Mouse (Mus musculus) limb, embryonic 13.5 days (tissue): ENCODE results near the gene Myh6. TPM values are rescaled to one million over a fixed set of nuclear protein-coding genes. Genes with fewer than 3 reads are reported as not detected.

Experiments
- ATAC-seq: fragments of 200-750 bp; cut with Nextera tagmentation; 2 replicates; pipeline ENCODE4 v1.8.0; 2017; ENCODE audit warnings: low read depth, moderate number of reproducible peaks, moderate TSS enrichment; ENCODE audit not compliant: low FRiP score
- H3K27ac ChIP-seq: fragments of 300-500 bp; sonication (generic); 2 replicates; pipeline ENCODE4 v1.5.1; 2015; ENCODE audit warnings: inconsistent platforms, mild to moderate bottlenecking, moderate library complexity
- H3K27me3 ChIP-seq: fragments of 300-500 bp; sonication (generic); 2 replicates; pipeline ENCODE4 v1.6.1; 2015; ENCODE audit warnings: mild to moderate bottlenecking, inconsistent platforms
- H3K36me3 ChIP-seq: fragments of 300-500 bp; sonication (generic); 2 replicates; pipeline ENCODE4 v1.6.1; 2015; ENCODE audit warnings: inconsistent platforms, mild to moderate bottlenecking, moderate library complexity
- H3K4me1 ChIP-seq: fragments of 300-500 bp; sonication (generic); 2 replicates; pipeline ENCODE4 v1.6.1; 2015; ENCODE audit warnings: inconsistent platforms
- H3K4me2 ChIP-seq: fragments of 300-500 bp; sonication (generic); replicated peaks from 2 replicates; pipeline ENCODE4 v1.6.1; 2015; ENCODE audit warnings: inconsistent platforms, mild to moderate bottlenecking, moderate library complexity
- H3K4me3 ChIP-seq: fragments of 300-500 bp; sonication (generic); 2 replicates; pipeline ENCODE4 v1.5.1; 2015; ENCODE audit warnings: moderate library complexity, mild to moderate bottlenecking, inconsistent platforms
- H3K9ac ChIP-seq: fragments of 300-500 bp; sonication (generic); 2 replicates; pipeline ENCODE4 v1.6.1; 2015; ENCODE audit warnings: mild to moderate bottlenecking, inconsistent platforms
- H3K9me3 ChIP-seq: fragments of 300-500 bp; sonication (generic); 2 replicates; pipeline ENCODE4 v1.6.1; 2016; ENCODE audit warnings: inconsistent platforms
- WGBS: fragments of 180-500 bp; shearing (Covaris S2); methylation state at CpG from one replicate; pipeline ENCODE4 v1.1.7; 2015; 5-methylcytosine and 5-hydroxymethylcytosine counted together
- polyA plus RNA-seq: library from polyadenylated mRNA; unstranded; fragments of >200 nt; fragmentation: Nextera tagmentation; extraction: Ambion mirVana; gene quantifications from 2 replicates; pipeline ENCODE4 v1.2.1, GENCODE M21; 2015

Myh6 gene
- polyA plus RNA-seq, 1 experiment from 2014 or later = 1.9 TPM

DNA sequence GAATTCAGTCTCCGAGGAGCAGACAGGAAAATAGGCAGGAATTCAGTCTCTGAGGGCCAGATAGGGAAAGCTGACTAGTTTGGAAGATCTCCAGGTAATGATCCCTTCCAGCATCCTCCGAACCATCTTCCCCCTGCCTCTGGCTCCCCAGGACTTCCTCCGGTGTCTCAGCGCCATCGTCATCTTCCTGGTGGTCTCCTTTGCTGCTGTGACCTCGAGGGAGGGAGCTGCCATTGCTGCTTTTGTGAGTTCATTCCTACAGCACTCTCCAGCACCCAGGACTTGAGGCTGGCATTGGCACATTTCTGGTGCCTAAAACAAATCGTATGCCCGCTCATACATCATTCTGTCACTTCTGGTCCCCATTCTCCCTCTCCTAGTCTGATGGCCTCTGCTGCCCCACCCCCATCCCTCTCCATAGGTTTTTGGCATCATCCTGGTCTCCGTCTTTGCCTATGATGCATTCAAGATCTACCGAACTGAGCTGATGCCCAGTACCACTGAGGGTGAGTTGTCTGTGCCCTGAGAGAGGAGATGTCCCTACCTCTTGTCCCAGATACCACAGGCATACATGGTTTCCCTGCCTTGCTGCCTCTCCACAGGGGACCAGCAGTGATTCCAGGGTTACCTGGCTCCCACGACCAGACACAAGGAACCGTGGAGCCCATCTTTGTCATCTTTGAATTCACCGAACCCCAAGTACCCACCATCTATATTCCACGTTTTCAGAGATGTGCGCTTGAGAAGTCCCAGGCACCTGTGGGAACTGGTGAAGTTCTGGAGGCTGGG, 28.1 kb downstream of the Myh6 start:
- H3K27me3 ChIP-seq = no peaks in the 10 kb centered on the region; the same call in 1 of the 2 replicates
- no peak overlapping the region for H3K9ac ChIP-seq
- no peak for ATAC-seq
- H3K9me3 ChIP-seq = no peaks in the 10 kb centered on the region
- no peak overlapping the region for H3K27ac ChIP-seq
- 79% methylated on average over 15 of the region's 15 CpGs for WGBS
- H3K4me1 ChIP-seq = peaks cover 26% of the 10 kb centered on the region
- no peak overlapping the region for H3K4me3 ChIP-seq
- H3K36me3 ChIP-seq = no peaks in the 10 kb centered on the region
- no peak overlapping the region for H3K4me2 ChIP-seq

DNA sequence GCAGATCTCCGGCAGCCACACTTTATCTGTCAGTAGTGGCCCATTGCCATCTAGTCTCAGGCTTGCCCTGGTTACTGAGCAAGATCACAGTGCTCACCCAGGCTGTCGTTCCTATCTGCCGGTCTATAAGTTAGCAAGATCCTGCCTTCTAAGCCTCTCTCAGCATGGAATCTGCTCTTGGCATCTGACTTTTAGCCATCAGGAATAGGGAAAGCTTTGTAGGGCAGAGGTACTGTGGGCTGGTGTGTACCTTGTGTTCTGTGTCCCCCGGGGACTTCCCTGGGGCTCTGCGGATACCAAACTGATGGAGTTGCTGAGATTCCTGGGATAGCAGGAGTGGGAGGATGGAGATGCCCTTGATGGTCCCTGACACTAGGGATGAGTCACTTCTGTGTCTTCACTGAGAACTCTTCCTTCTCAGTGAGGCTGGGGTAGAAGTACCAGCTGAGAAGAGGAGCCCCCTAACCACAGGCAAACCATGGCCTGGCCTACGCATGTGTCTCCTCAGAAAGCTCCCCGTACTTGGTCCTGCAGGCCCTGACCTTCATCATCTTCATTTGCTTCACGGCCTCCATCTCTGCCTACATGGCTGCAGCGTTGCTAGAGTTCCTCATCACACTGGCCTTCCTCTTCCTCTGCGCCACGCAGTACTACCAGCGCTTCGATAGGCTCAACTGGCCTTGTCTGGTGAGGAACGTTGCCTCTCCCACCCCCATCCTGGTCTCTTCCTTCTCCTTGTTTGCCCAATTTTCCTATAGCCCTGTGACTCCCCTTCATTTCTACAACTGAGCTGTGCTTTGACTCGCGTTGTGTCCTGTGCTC, 29.2 kb downstream of the Myh6 start:
- Histone ChIP-seq H3K4me1 (peaks cover 34% of the 10 kb centered on the region), H3K9ac (no peak overlapping the region), H3K9me3 (no peaks in the 10 kb centered on the region), H3K4me3 (no peak overlapping the region), H3K27me3 (no peaks in the 10 kb centered on the region; the same call in 1 of the 2 replicates), H3K36me3 (no peaks in the 10 kb centered on the region), H3K27ac (no peak overlapping the region; the same call in 1 of the 2 replicates), H3K4me2 (peak overlapping the region; percentile 41)
- WGBS = 85% methylated on average over 16 of the region's 16 CpGs
- ATAC-seq = no peak

DNA sequence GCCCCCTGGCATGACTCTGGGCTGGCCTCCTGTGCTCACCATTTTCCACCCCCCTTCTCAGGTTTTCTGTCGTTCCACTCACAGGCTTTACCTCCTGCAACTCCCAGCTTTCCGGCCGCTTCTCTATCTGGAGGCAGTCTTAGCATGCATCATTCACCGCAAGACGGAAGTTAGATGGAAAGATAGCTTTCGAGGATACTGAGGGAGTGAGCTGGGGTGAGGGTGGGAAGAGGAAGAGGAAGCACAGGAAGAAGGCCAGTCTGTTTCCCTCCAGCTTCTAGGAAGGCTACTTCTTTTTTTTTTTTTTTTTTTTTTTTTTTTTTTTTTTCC, 29.9 kb downstream of the Myh6 start:
- Histone ChIP-seq H3K4me1 (peaks cover 35% of the 10 kb centered on the region), H3K36me3 (no peaks in the 10 kb centered on the region), H3K4me2 (peak overlapping the region; percentile 48), H3K27ac (peak overlapping the region; percentile 92), H3K9ac (peak overlapping the region; percentile 53), H3K27me3 (no peaks in the 10 kb centered on the region), H3K9me3 (no peaks in the 10 kb centered on the region), H3K4me3 (peak overlapping the region; percentile 23)
- no peak for ATAC-seq
- 41% methylated on average over 6 of the region's 6 CpGs for WGBS

DNA sequence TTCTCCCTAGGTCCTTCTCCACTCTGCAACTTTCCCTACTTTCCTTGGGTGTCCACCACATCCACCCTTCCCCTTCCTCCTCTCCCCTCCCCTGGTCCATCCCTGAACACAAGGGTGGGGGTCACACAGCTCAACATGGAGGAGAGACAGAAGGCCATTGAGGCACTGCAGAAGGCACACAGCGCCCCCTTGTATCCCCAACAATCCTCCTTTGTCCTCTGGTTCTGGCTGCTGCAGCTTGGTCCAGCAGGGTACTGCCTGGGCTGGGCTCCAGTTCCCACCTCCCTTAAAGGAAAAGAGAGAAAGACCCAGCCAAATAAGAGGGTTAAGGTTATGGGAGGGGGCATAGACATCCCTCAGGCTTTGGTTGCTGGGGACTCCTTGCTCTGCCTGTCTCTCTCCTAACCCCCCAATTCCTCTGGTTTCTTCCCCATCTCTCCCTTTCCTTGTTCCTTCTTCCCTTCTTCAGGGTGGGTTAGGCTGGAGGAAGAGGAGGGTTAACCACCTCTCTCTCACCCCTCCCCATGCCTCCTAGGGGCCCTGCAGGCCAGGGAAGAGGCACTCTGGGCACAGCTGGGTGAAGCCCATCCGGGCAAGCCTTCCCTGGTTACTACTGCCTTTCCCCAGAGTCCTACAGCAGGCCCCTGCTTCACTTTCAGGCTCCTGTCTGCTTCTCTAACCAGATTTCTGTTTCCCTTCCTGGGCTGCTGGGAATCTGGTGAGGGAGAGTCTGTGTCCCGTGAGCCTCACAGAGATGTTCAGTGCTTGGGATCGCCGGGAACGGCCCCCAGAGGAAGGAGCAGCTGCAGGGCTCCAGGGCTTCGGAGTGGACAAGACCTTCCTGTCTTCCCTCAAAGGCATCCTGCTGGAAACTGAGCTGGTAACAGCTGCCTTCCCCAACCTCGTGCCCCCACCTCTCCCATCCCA, 30.6 kb downstream of the Myh6 start, which contains the start of gene Cmtm5:
TSS of gene Cmtm5 (plus strand) at position 358 of the 927 bp plus-strand sequence.
- Histone ChIP-seq H3K9ac (peak within 1 kb of the TSS; percentile 53), H3K27me3 (no peaks in the 10 kb centered on the region), H3K4me3 (peak within 1 kb of the TSS; percentile 23), H3K9me3 (no peaks in the 10 kb centered on the region), H3K27ac (peak within 1 kb of the TSS; percentile 92), H3K36me3 (no peaks in the 10 kb centered on the region), H3K4me2 (peak within 1 kb of the TSS; percentile 48), H3K4me1 (peaks cover 35% of the 10 kb centered on the region)
- peak; percentile 57 for ATAC-seq
- WGBS = 29% methylated on average over 8 of the region's 8 CpGs

DNA sequence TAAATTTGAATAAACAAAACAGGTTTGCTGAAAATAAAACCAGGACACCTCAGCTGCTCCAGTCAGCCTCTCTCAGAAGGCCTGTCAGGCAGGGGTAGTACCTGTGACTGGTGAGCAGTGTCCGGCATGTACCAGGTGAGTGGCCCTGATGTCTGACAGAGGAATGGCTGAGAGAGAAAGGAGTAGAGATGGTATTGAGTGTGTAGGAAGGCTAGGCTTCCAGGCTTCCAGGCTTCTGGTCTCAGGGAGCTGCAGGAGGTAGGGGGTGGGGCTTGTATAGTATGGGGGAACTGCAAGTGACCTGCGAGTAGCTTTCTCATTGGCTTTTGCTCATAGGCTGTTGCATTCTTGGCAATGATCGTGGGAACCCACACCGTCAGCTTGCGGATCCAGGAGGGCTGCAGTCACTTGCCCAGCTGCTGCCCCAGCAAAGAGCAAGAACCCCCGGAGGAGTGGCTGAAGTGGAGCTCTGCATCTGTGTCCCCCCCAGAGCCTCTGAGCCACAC, 34.0 kb downstream of the Myh6 start, which contains the start of gene Il25:
TSS of gene Il25 (plus strand) at position 51 of the 506 bp plus-strand sequence.
- Histone ChIP-seq H3K9me3 (no peaks in the 10 kb centered on the region), H3K27me3 (no peaks in the 10 kb centered on the region), H3K36me3 (no peaks in the 10 kb centered on the region), H3K4me1 (peaks cover 42% of the 10 kb centered on the region), H3K4me2 (peak within 1 kb of the TSS; percentile 41), H3K4me3 (no peak within 1 kb of the TSS), H3K27ac (no peak within 1 kb of the TSS), H3K9ac (0 out of 2 replicates have a peak within 1 kb of the TSS, but pooled peaks have one; percentile 21)
- peak; percentile 51 for ATAC-seq
- WGBS = 18% methylated on average over 6 of the region's 6 CpGs

DNA sequence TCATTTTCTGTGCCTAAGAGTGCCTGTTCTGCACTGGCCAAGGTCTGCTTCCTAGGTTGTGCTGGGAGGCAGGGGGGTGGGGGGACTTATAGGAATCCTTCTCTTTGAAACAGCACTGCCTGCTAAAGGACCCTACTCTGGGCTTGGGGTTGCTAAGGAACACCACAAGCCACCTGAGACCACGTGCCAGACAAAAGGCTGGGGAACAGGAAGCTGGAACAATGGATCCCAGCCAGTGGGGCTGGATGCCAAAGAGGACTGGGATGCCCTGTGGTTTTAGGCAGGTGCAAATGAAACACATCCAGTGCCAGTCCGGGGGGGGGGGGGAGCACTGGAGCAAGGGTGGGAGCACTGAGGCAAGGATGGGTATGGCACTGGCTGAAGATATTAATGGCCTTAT, 36.3 kb downstream of the Myh6 start:
- Histone ChIP-seq H3K27ac (no peak overlapping the region), H3K27me3 (no peaks in the 10 kb centered on the region), H3K9ac (no peak overlapping the region), H3K36me3 (no peaks in the 10 kb centered on the region), H3K4me2 (no peak overlapping the region), H3K4me3 (no peak overlapping the region), H3K9me3 (no peaks in the 10 kb centered on the region), H3K4me1 (peaks cover 38% of the 10 kb centered on the region)
- WGBS = 39% methylated on average over 2 of the region's 2 CpGs
- ATAC-seq = no peak

DNA sequence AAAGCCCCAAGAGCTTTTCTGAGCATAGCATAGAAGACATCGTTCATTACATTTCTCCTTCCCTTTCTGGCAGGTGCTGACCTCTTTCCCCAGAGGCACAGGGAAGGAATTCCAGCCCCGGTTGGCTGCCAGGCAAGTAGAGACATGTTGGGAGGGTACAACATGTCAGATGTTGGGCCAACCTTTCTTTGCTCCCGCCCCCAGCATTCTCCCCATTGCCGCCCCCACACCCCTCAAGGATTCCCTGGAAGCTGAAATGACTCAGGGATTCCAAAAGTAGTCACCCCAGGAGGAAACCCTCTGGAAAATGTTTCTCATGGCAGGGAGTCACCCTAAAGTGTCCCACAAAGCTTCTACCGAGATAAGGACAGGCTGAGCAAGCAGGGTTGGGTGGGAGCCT, 36.9 kb downstream of the Myh6 start:
- no peaks in the 10 kb centered on the region for H3K36me3 ChIP-seq
- no peaks in the 10 kb centered on the region for H3K9me3 ChIP-seq
- H3K4me3 ChIP-seq = no peak overlapping the region
- no peak overlapping the region for H3K9ac ChIP-seq
- ATAC-seq = no peak
- no peak overlapping the region for H3K4me2 ChIP-seq
- H3K27me3 ChIP-seq = no peaks in the 10 kb centered on the region
- 68% methylated on average over 5 of the region's 5 CpGs for WGBS
- H3K27ac ChIP-seq = no peak overlapping the region
- H3K4me1 ChIP-seq = peaks cover 44% of the 10 kb centered on the region

DNA sequence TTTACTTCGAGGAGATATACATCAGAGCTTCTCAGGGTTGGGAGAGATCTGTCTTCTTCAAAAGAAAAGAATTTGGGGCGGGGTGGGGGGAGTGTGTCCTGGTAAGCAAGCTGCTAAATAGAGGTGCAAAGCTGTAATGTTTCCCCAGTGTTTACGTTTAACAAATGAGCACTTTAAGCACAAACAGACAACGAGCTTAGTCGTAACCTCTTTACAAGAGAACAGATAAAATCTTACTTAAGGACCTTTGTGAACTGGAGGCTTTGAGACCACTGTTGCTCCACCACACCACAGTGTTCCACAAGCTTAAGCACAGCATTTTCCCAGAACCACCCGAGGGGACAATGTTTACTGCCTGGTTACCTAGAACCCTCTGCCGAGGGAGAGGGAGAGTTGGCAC, 39.4 kb downstream of the Myh6 start:
- Histone ChIP-seq H3K9ac (peak overlapping the region; percentile 97), H3K9me3 (0 out of 2 replicates have a peak, but pooled peaks cover 6% of the 10 kb centered on the region), H3K4me1 (peaks cover 48% of the 10 kb centered on the region), H3K4me2 (peak overlapping the region; percentile 88), H3K27me3 (no peaks in the 10 kb centered on the region), H3K36me3 (peaks cover 4% of the 10 kb centered on the region), H3K27ac (peak overlapping the region; percentile 100), H3K4me3 (peak overlapping the region; percentile 67)
- 8% methylated on average over 7 of the region's 7 CpGs for WGBS
- no peak for ATAC-seq

DNA sequence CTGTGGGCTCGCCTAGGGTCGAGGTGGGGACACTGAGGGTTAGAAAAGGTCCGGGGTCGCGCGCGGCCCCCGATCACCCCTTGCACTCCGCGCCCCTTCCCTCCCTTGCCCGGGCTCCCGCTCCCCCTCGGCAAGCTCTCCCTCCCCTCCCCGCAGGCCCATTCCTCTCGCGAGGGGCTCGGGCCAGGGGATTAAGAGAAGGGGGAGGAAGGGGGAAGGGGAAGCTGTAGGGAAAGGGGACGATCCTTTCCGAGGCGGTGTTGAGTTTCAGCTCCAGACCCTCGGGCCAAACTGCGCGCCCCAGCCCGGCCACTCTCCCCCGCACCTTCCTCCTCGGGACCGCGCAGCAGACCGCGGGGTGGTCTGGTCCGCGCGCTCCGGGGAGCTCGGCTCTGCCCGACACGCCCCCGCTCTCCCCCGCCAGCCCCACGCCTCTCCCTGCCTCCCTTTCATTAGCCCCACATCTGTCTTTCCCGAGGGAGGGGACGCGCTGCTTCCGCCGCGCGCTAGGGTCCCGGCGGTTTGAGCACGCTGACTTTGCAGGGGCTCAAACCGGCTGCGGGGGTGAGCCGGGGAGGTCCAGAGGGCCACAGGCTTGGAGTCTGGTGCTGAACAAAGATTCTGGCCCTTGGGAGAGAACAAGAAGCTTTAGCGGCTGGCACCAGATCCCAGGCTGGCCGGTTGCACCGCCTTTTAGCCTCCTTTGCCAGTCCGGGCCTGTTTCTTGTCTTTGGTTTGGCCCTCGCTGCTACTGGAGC, 40.1 kb downstream of the Myh6 start:
- WGBS = 0% methylated on average over 55 of the region's 58 CpGs
- Histone ChIP-seq H3K9me3 (peaks cover 13% of the 10 kb centered on the region), H3K4me1 (peaks cover 48% of the 10 kb centered on the region), H3K4me3 (peak overlapping the region; percentile 67), H3K27me3 (no peaks in the 10 kb centered on the region), H3K27ac (peak overlapping the region; percentile 100), H3K4me2 (peak overlapping the region; percentile 88), H3K36me3 (peaks cover 12% of the 10 kb centered on the region), H3K9ac (peak overlapping the region; percentile 97)
- peak; percentile 85 for ATAC-seq

DNA sequence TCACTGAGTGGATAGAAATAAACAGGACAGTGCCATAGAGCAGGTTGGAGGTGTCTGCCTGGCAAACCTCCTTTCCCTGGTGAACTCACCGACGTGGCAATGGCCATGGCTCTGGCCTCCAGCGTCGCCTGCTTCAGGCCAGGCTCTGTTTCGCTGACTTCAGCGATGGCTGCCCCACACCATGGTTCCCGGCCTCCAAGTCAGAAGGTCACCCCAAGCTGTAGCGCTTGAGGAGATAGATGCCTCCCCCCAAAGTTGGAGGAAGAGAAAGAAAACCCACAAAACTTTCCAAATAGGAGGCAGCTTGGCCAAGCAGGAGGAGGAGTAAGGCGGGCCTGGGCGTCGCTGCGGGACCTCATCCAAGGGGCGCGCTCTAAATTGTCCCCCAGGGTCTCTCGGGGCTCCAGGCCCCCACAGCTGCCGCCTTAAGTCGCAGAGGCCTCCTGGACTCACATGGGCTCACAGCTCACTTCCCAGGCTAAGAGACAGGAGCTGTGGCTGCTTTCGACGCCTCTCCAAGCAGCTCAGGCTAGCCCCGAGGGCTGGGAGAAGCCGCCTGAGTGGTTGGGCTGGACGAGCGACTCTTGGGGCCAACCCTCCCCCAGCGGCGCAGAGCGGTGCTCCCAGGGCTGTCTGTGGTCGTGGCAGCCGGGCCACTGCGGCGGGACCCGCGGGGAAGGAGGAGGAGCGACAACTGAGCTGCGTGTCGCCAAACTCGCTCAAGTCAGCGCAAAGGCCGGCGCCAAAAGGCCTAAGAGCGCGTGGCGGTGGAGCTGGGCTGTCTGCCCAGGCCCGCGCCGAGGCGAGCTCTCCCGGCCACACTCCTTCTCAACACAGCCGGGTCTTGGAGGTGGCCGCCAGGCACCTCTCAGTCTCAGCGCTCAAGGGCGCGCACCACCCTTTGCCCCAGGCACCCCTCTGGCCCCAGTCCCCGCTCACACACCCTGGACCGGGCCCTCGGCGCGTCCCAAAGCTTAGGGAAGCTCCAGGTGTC, 41.1 kb downstream of the Myh6 start, which contains the start of gene Efs:
TSS of gene Efs (minus strand) at position 778 of the 994 bp plus-strand sequence.
- ATAC-seq = peak; percentile 57
- peak within 1 kb of the TSS; percentile 97 for H3K9ac ChIP-seq
- peak within 1 kb of the TSS; percentile 100 for H3K27ac ChIP-seq
- H3K36me3 ChIP-seq = peaks cover 21% of the 10 kb centered on the region
- H3K27me3 ChIP-seq = no peaks in the 10 kb centered on the region
- WGBS = under 1% methylated on average over 57 of the region's 57 CpGs
- H3K4me1 ChIP-seq = peaks cover 47% of the 10 kb centered on the region
- peak within 1 kb of the TSS; percentile 67 for H3K4me3 ChIP-seq
- H3K9me3 ChIP-seq = peaks cover 22% of the 10 kb centered on the region
- peak within 1 kb of the TSS; percentile 88 for H3K4me2 ChIP-seq
